Mouse (Mus musculus): Measurements from ENCODE around the gene Thtpa. TPM values are rescaled to one million over a fixed set of nuclear protein-coding genes. Genes with fewer than 3 reads are reported as not detected.

The Thtpa gene
- polyA plus RNA-seq, 1 experiment from 2014 or later, result 27.7 TPM

DNA sequence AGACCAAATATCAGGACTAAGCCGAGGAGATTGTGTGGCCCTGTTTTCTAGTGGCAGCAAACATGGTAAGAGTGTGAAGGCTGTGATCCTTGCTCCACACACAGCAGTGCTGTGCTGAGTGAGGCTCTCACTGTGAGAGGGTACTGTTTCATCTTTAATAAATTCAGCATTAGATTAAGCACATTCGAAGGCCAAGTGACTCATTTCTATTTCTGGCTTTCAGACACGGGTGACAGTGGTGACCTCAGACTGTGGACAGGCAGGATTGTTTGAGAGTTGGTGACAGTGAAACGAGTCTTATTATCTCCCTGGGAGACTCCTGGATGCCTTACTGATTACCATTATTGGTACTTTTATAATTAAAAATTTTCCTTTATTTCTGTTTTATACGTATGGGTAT lies 31.1 kb downstream of the Thtpa start:
- Histone ChIP-seq H3K27me3 (no peaks in the 10 kb centered on the region), H3K4me3 (no peak overlapping the region), H3K27ac (no peak overlapping the region), H3K9ac (no peak overlapping the region), H3K4me2 (replicated peaks) (no peak overlapping the region), H3K4me1 (peaks cover 10% of the 10 kb centered on the region; the same call in 1 of the 2 replicates), H3K36me3 (no peaks in the 10 kb centered on the region), H3K9me3 (replicated peaks) (no peaks in the 10 kb centered on the region)
- 83% methylated on average over 5 of the region's 5 CpGs for WGBS
- no peak for ATAC-seq (ENCODE audit: low FRiP score)

GRCm38 (mm10) chr14:55126521-55126920 lies 31.9 kb downstream of the Thtpa start:
- ATAC-seq (ENCODE audit: low FRiP score), result no peak
- Histone ChIP-seq H3K4me2 (replicated peaks) (no peak overlapping the region), H3K27me3 (no peaks in the 10 kb centered on the region), H3K9ac (no peak overlapping the region), H3K36me3 (no peaks in the 10 kb centered on the region), H3K4me1 (peaks cover 10% of the 10 kb centered on the region; the same call in 1 of the 2 replicates), H3K9me3 (replicated peaks) (no peaks in the 10 kb centered on the region), H3K4me3 (no peak overlapping the region), H3K27ac (no peak overlapping the region)
- 67% methylated on average over 7 of the region's 7 CpGs for WGBS

- 83% methylated on average over 8 of the region's 8 CpGs for WGBS
- Histone ChIP-seq H3K9me3 (replicated peaks) (no peaks in the 10 kb centered on the region), H3K4me2 (replicated peaks) (no peak overlapping the region), H3K36me3 (no peaks in the 10 kb centered on the region), H3K4me3 (no peak overlapping the region), H3K27me3 (no peaks in the 10 kb centered on the region), H3K9ac (no peak overlapping the region), H3K27ac (no peak overlapping the region), H3K4me1 (no peaks in the 10 kb centered on the region)
- no peak for ATAC-seq (ENCODE audit: low FRiP score)
Measured at GRCm38 (mm10) chr14:55135676-55136075, 41.1 kb downstream of the Thtpa start.

DNA sequence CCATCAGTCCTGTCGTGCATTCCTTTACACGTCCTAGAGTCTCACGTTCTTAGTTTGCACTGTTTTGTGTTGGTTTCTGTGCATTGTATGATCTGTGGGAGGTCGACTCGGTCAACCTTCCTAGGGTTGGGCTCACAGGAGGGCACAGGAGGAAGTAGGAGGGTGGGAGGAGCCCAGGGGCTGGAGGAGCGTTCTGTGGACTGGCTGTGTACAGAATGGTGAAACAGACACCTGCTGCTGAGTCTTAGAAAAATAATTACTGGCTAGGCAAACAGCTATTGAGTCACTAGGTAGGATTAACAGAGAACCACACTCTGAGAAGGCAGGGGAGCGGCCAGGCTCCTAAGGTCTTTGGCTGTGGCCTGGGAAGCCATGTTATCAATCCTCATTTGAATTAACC lies 44.7 kb downstream of the Thtpa start:
- Histone ChIP-seq H3K4me1 (no peaks in the 10 kb centered on the region), H3K27ac (no peak overlapping the region), H3K9ac (no peak overlapping the region; the same call in 1 of the 2 replicates), H3K9me3 (replicated peaks) (no peaks in the 10 kb centered on the region), H3K36me3 (no peaks in the 10 kb centered on the region), H3K4me2 (replicated peaks) (no peak overlapping the region), H3K27me3 (no peaks in the 10 kb centered on the region), H3K4me3 (no peak overlapping the region)
- 40% methylated on average over 7 of the region's 7 CpGs for WGBS
- ATAC-seq (ENCODE audit: low FRiP score), result no peak

- H3K27ac ChIP-seq, result no peak overlapping the region
- WGBS, result 100% methylated on average over 1 of the region's 1 CpGs
- H3K4me1 ChIP-seq, result peaks cover 10% of the 10 kb centered on the region
- no peaks in the 10 kb centered on the region for H3K27me3 ChIP-seq
- H3K36me3 ChIP-seq, result no peaks in the 10 kb centered on the region
- no peaks in the 10 kb centered on the region for H3K9me3 ChIP-seq (replicated peaks)
- no peak overlapping the region for H3K4me3 ChIP-seq
- H3K9ac ChIP-seq, result no peak overlapping the region
- no peak for ATAC-seq (ENCODE audit: low FRiP score)
- H3K4me2 ChIP-seq (replicated peaks), result no peak overlapping the region
Measured at GRCm38 (mm10) chr14:55146324-55146723, 51.7 kb downstream of the Thtpa start.

DNA sequence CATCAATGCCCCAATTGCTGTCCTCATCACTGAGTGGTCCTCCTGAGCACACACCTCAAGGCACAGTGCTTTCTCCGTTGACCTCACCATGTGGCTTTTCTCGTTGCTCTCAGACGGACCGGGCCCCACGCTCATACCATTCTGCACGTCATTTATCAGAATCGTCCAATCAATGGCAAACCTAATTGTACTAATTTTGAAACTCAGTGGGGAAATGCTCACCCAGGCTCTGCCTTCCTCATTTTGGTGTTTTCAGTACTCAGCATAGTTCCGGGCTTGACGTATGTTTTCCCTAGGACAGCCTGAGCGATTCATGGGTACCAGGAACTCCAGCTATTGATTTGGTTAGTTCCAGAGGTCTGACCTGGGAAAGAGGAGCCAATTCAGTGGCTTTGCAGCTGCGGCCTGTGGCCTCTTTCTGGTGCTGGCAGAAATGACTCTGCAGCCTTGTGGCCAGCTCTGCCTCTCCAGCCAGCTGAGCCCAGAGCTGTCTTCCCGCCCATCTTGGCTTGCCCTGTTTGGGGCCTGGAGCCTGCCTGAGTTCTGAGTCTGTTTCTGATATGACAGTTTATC lies 52.3 kb downstream of the Thtpa start:
- H3K9me3 ChIP-seq (replicated peaks), result no peaks in the 10 kb centered on the region
- no peak overlapping the region for H3K9ac ChIP-seq
- H3K27ac ChIP-seq, result no peak overlapping the region
- H3K4me1 ChIP-seq, result peaks cover 10% of the 10 kb centered on the region
- WGBS, result 84% methylated on average over 12 of the region's 12 CpGs
- ATAC-seq (ENCODE audit: low FRiP score), result no peak
- H3K36me3 ChIP-seq, result no peaks in the 10 kb centered on the region
- H3K4me3 ChIP-seq, result no peak overlapping the region
- H3K4me2 ChIP-seq (replicated peaks), result no peak overlapping the region
- no peaks in the 10 kb centered on the region for H3K27me3 ChIP-seq

DNA sequence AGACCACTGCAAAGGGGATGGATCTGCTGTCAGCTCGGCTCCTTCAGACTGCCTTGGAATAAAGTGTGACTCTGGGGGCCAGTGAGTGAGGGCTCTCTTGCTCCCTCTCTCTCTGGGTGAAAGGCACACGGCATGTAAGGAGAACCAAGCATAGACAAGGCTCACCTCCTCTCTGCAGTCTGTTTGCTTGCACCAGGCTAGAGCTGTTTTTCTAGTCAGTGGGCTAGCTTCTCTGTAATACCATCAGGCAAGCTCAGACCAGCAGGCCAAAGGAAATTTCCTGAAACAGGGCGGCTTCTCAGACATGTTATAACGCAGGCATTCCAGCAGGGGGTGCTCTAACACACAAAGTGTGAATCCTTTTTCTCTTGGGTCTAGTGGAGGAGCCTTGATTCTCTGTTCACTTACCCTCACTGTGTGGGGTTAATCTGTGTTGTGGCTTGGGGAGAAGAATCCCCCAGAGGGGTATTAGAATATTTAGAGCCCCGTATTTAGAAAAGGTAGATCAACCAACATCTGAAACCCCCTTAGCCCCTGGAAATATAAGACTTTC lies 53.9 kb downstream of the Thtpa start:
- no peak overlapping the region for H3K4me3 ChIP-seq
- H3K9ac ChIP-seq, result no peak overlapping the region
- H3K27ac ChIP-seq, result no peak overlapping the region
- H3K9me3 ChIP-seq (replicated peaks), result no peaks in the 10 kb centered on the region
- H3K4me2 ChIP-seq (replicated peaks), result no peak overlapping the region
- H3K4me1 ChIP-seq, result peaks cover 10% of the 10 kb centered on the region
- H3K27me3 ChIP-seq, result no peaks in the 10 kb centered on the region
- no peaks in the 10 kb centered on the region for H3K36me3 ChIP-seq
- 29% methylated on average over 5 of the region's 5 CpGs for WGBS
- ATAC-seq (ENCODE audit: low FRiP score), result peak; percentile 68; the same call in 1 of the 2 replicates

Other genes starting within 250 kb of the Thtpa start
- gene Homez, start 223.8 kb upstream of the Thtpa start, polyA plus RNA-seq (2016; fragmentation: Nextera tagmentation; extraction: Ambion mirVana), result 11.0 and 14.0 TPM in 2 replicates
- 0.48 and 1.5 TPM in 2 replicates for gene Ppp1r3e, start 217.2 kb upstream of the Thtpa start, polyA plus RNA-seq (2016; fragmentation: Nextera tagmentation; extraction: Ambion mirVana)
- gene Bcl2l2, start 211.4 kb upstream of the Thtpa start, polyA plus RNA-seq (2016; fragmentation: Nextera tagmentation; extraction: Ambion mirVana), result 3.6 and 3.7 TPM in 2 replicates
- gene Gm20521, start 211.3 kb upstream of the Thtpa start, polyA plus RNA-seq (2016; fragmentation: Nextera tagmentation; extraction: Ambion mirVana), result 0.32 TPM in 1 of 2 replicates, not detected in the other
- gene Pabpn1, start 202.3 kb upstream of the Thtpa start, polyA plus RNA-seq (2016; fragmentation: Nextera tagmentation; extraction: Ambion mirVana), result 200 and 201 TPM in 2 replicates
- 135 and 137 TPM in 2 replicates for gene Slc22a17, start 181.7 kb upstream of the Thtpa start, polyA plus RNA-seq (2016; fragmentation: Nextera tagmentation; extraction: Ambion mirVana)
- gene Efs, start 168.7 kb upstream of the Thtpa start, polyA plus RNA-seq (2016; fragmentation: Nextera tagmentation; extraction: Ambion mirVana), result 28.4 and 32.9 TPM in 2 replicates
- gene Il25, start 162.1 kb upstream of the Thtpa start, polyA plus RNA-seq (2016; fragmentation: Nextera tagmentation; extraction: Ambion mirVana), result not detected in 2 replicates
- gene Cmtm5, start 158.5 kb upstream of the Thtpa start, polyA plus RNA-seq (2016; fragmentation: Nextera tagmentation; extraction: Ambion mirVana), result 5.2 and 6.3 TPM in 2 replicates
- 0.81 and 1.4 TPM in 2 replicates for gene Myh6, start 127.9 kb upstream of the Thtpa start, polyA plus RNA-seq (2016; fragmentation: Nextera tagmentation; extraction: Ambion mirVana)
- not detected in 2 replicates for gene Gm17428, start 117.9 kb upstream of the Thtpa start, polyA plus RNA-seq (2016; fragmentation: Nextera tagmentation; extraction: Ambion mirVana)
- gene Myh7, start 100.2 kb upstream of the Thtpa start, polyA plus RNA-seq (2016; fragmentation: Nextera tagmentation; extraction: Ambion mirVana), result 4.9 and 9.1 TPM in 2 replicates
- gene Ngdn, start 79.3 kb upstream of the Thtpa start, polyA plus RNA-seq (2016; fragmentation: Nextera tagmentation; extraction: Ambion mirVana), result 63.2 and 63.4 TPM in 2 replicates
- gene Zfhx2, start 2.5 kb upstream of the Thtpa start, polyA plus RNA-seq (2016; fragmentation: Nextera tagmentation; extraction: Ambion mirVana), result 30.9 and 33.1 TPM in 2 replicates
- gene Ap1g2, start 11.8 kb downstream of the Thtpa start, polyA plus RNA-seq (2016; fragmentation: Nextera tagmentation; extraction: Ambion mirVana), result 9.4 and 10.1 TPM in 2 replicates
- gene Jph4, start 22.2 kb downstream of the Thtpa start, polyA plus RNA-seq (2016; fragmentation: Nextera tagmentation; extraction: Ambion mirVana), result 10.5 and 11.5 TPM in 2 replicates
- gene Dhrs2, start 127.2 kb downstream of the Thtpa start, polyA plus RNA-seq (2016; fragmentation: Nextera tagmentation; extraction: Ambion mirVana), result 0.17 TPM in 1 of 2 replicates, not detected in the other